Mouse (Mus musculus): ENCODE measurements at regions not wholly inside any gene's neighbourhood (a gene's known extent, or its start where the extent isn't known, plus 50 kb on each side); places are given as distances from the start of the nearest gene placed in this dataset.

- DNase-seq (ENCODE audit: low spot score in 2 of 2) = no peak
Observed at GRCm38 (mm10) chr7:145135971-145136370, 71.9 kb downstream of the 1810010D01Rik start.

GRCm38 (mm10) chr7:145132506-145132905, 75.4 kb downstream of the 1810010D01Rik start:
- peak in 1 of 2 experiments; percentile 26 for DNase-seq (ENCODE audit: low spot score in 2 of 2)

DNA sequence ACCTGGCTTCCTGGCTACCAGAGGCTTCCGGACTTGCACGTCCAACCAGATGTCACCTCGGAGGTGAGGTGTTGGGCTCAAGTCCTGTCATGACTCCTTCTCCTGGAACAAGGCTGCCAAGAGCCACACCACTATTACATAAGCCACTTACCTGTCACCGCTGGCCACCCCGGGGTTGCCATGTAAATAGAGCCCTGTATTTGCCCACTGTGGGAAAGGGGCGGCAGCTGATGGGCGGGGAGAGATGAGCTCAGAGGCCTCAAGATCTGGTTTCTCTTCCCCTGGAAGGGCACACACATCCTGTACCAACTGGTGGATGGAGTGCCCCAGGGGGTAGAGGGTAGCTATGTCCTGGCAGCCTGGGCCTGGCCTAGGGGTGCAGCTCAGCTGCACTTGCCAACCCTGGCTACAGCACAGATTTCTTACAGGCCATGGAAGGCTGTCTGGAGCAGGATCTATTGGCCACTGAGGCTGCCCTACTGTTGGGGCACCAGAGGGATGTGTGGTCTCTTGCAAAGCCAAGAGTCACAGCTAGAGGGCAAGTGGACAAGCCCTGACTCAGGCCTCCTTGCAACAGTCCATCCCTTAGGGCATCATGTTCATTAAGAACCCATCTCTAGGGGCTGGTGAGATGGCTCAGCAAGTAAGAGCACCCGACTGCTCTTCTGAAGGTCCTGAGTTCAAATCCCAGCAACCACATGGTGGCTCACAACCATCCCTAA, 76.3 kb downstream of the 1810010D01Rik start:
- DNase-seq (ENCODE audit: low spot score in 2 of 2) = no peak

- no peak for DNase-seq (ENCODE audit: low spot score in 2 of 2)
Observed at GRCm38 (mm10) chr7:145129971-145130370, 77.9 kb downstream of the 1810010D01Rik start.

DNA sequence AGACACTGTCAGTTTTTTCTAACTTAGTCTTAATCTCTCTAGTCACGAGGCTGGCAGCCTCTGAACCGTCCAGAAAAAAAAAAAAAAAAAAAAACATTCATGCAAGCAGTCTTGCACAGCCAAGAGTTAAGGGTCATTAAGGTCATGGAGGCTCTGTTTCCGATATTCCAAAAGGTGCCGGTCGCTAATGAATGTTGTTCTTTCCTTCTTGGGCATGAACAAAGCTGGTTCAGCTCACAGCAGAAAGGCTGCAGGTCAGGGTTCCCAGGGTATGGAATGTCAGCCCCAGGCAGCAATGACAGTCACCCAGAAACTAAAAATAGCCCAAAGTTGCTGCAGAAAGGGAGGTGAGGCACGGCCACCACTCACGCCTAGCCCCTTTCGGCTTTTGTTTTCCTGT, 80.3 kb downstream of the 1810010D01Rik start:
- DNase-seq (ENCODE audit: low spot score in 2 of 2) = no peak

DNA sequence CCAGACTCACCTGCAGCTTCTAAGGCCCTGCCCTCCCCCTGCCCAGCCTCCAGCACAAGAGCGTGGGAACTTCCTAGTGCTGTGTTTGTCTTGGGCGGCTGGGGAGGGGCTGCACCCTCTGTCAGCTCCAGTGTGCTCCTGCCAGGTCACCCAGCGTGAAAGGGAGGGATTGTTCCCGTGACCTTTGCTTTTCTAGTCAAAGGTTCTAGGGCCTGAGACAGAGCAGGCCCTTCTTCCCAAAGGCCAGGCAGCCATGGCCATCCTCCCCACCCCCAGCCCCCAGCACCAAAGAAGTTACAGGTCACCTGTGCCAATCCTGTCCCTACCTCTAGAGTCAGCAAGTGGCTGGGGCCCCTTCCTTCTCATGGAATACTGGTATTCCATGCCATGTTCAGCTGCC, 80.7 kb downstream of the 1810010D01Rik start:
- DNase-seq (ENCODE audit: low spot score in 2 of 2) = no peak

- DNase-seq (ENCODE audit: low spot score in 2 of 2) = no peak
Observed at GRCm38 (mm10) chr7:145123996-145124601, 83.8 kb downstream of the 1810010D01Rik start.

GRCm38 (mm10) chr7:145122471-145122870, 85.4 kb downstream of the 1810010D01Rik start:
- no peak for DNase-seq (ENCODE audit: low spot score in 2 of 2)

DNA sequence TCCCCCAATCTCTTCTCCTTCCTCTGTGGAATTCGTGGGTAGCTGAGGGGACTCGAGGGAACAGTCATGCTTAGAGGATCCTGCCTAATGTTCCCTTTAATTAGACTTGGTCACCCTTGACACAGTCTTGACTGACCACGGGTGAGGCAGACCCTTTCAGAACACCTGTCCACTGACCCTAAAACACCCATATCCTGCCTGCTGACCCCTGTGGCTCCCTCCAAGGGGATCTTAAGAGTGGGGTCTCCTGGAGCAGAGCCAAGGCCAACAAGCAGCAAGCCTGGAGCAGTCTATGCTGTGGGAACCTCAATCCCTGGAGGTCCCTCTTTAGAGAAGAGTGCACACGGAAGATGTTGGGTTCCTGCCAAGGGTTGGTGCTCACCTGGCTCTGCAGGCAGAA, 89.5 kb downstream of the 1810010D01Rik start:
- no peak for DNase-seq (ENCODE audit: low spot score in 2 of 2)

GRCm38 (mm10) chr7:145114660-145115059, 93.3 kb downstream of the 1810010D01Rik start:
- peak in 1 of 2 experiments; percentile 44 for DNase-seq (ENCODE audit: low spot score in 2 of 2)

GRCm38 (mm10) chr7:145114145-145114544, 93.8 kb downstream of the 1810010D01Rik start:
- no peak for DNase-seq (ENCODE audit: low spot score in 2 of 2)

DNA sequence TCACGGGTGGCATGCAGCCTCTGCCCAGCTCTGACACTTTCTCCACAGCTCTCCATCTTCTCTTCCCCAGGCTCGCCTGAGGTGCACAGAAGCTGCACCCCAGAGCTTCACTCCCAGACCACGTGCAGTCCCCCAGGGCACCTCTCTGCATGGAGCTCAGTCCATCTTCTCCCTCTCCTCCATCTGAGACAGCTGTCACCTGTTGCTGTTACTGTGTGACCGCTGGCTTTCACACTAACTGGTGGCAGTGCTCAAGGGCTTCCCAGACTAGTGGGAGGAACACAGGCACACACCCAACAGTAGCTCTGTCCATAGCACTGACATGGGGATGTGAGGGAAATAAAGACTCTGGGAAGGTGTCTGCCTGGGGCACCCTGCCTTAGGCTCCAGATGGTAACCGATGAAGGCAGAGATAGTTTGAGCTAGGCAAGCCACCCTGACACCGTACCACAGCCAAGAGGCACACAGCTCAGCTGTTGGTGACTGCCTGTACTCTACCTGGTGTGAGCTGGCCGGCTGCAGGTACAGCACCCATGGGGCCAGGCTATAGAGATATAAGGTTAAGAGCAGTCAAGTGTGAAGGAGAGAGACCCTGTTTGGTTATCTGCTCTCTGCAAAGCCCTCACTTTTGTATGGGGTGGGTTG, 94.9 kb downstream of the 1810010D01Rik start:
- no peak for DNase-seq (ENCODE audit: low spot score in 2 of 2)

GRCm38 (mm10) chr7:145112146-145112830, 95.6 kb downstream of the 1810010D01Rik start:
- DNase-seq (ENCODE audit: low spot score in 2 of 2) = no peak

- DNase-seq (ENCODE audit: low spot score in 2 of 2) = peak; percentile 50 to 67
Observed at GRCm38 (mm10) chr7:145111252-145112131, 96.4 kb downstream of the 1810010D01Rik start.

DNA sequence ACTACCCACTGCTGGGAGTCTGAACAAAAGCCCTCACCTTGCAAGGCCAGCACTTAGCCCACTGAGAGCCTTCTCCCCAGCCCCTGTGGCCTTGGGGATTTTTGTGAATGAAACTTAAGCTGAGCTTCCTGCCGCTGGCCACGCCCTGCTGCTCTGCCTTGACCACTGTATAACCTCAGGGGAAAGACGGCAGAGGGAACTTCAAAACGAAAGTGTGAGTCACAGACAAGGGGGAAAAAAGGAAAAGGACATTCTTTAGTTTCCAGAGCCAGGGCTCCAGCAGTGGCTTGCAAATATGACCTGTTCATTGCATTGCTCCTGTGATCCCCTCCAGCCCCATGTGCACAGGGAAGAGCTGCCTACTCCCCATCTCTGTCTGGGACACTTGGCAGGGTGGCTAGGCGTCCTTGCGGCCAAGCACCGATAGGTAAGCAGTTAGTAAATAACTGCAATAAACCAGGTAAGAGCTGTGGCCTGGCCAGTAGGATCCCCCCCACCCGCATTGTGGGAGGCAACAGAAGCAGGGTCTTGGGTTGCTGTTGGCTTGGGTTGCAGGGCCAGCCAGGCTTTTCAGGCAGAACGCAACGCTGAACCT, 97.2 kb downstream of the 1810010D01Rik start:
- no peak for DNase-seq (ENCODE audit: low spot score in 2 of 2)

GRCm38 (mm10) chr7:145110028-145110427, 97.9 kb downstream of the 1810010D01Rik start:
- no peak for DNase-seq (ENCODE audit: low spot score in 2 of 2)

- no peak for DNase-seq (ENCODE audit: low spot score in 2 of 2)
Observed at GRCm38 (mm10) chr7:145109471-145109870, 98.4 kb downstream of the 1810010D01Rik start.

GRCm38 (mm10) chr7:145108994-145109393, 98.9 kb downstream of the 1810010D01Rik start:
- DNase-seq (ENCODE audit: low spot score in 2 of 2) = no peak

- DNase-seq (ENCODE audit: low spot score in 2 of 2) = no peak
Observed at GRCm38 (mm10) chr7:145107575-145108170, 100.2 kb downstream of the 1810010D01Rik start.

DNA sequence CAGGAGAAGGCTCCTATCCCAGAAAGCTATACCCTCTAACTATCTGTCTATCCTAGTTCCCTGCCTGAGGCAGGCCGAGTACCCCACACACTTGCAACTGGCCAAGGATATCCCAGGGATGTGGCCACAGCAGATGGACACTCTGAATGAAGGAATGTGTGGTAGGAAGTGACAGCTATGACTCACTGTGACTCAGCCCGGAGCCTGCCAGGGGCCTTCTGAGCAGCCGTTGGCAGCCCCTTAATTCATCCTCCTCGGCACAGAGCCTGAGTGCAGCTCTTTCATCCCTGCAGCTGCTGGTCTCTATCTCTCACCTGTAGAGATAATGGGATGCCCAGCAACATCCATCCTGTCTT, 101.4 kb downstream of the 1810010D01Rik start:
- peak; percentile 14 to 70 for DNase-seq (ENCODE audit: low spot score in 2 of 2)

All from left cerebral cortex, adult 9 months (tissue).